Mouse (Mus musculus) forebrain, embryonic 11.5 days (tissue): ENCODE results near the gene B3gnt2. TPM values are rescaled to one million over a fixed set of nuclear protein-coding genes. Genes with fewer than 3 reads are reported as not detected.

Experiments used
- ATAC-seq: fragments of 200-750 bp; cut with Nextera tagmentation; replicated peaks from 2 replicates; pipeline ENCODE4 v1.8.0; 2017; ENCODE audit warnings: moderate TSS enrichment; ENCODE audit not compliant: low FRiP score
- DNase-seq: peaks from one replicate; pipeline ENCODE4 v3.0.0-alpha.2; 2017; ENCODE audit warnings: low spot score
- H3K27ac ChIP-seq: fragments of 300-500 bp; sonication (generic); 2 replicates; pipeline ENCODE4 v1.5.1; 2014; ENCODE audit warnings: low read depth, low read length
- H3K27me3 ChIP-seq: fragments of 300-500 bp; sonication (generic); 2 replicates; pipeline ENCODE4 v1.6.1; 2014; ENCODE audit warnings: mild to moderate bottlenecking, low read length, mixed read lengths; ENCODE audit not compliant: control insufficient read depth, insufficient read depth
- H3K36me3 ChIP-seq: fragments of 300-500 bp; sonication (generic); 2 replicates; pipeline ENCODE4 v1.6.1; 2014; ENCODE audit warnings: mild to moderate bottlenecking, low read length, moderate library complexity, mixed read lengths; ENCODE audit not compliant: control insufficient read depth, insufficient read depth
- H3K4me1 ChIP-seq: fragments of 300-500 bp; sonication (generic); replicated peaks from 2 replicates; pipeline ENCODE4 v1.6.1; 2014; ENCODE audit warnings: low read length, mixed read lengths; ENCODE audit not compliant: control insufficient read depth, insufficient read depth
- H3K4me2 ChIP-seq: fragments of 300-500 bp; sonication (generic); 2 replicates; pipeline ENCODE4 v1.6.1; 2014; ENCODE audit warnings: low read depth, mild to moderate bottlenecking, low read length, moderate library complexity, mixed read lengths; ENCODE audit not compliant: severe bottlenecking
- H3K4me3 ChIP-seq: fragments of 300-500 bp; sonication (generic); 2 replicates; pipeline ENCODE4 v1.5.1; 2014; ENCODE audit warnings: low read depth, low read length
- H3K9ac ChIP-seq: fragments of 300-500 bp; sonication (generic); 2 replicates; pipeline ENCODE4 v1.6.1; 2014; ENCODE audit warnings: low read length
- H3K9me3 ChIP-seq: fragments of 300-500 bp; sonication (generic); 2 replicates; pipeline ENCODE4 v1.6.1; 2016; ENCODE audit warnings: low read length, mixed read lengths; ENCODE audit not compliant: control insufficient read depth
- WGBS: fragments of 180-500 bp; shearing (Covaris S2); extraction: QIAGEN DNeasy Blood & Tissue Kit; methylation state at CpG from one replicate; pipeline ENCODE4 v1.1.7; 2014; 5-methylcytosine and 5-hydroxymethylcytosine counted together
- polyA plus RNA-seq: library from polyadenylated mRNA; unstranded; fragments of >200 nt; fragmentation: Nextera tagmentation; extraction: Ambion mirVana; gene quantifications from 2 replicates; pipeline ENCODE4 v1.2.1, GENCODE M21; 2014

Gene B3gnt2
- polyA plus RNA-seq, 1 experiment from 2014 or later: 2.4 TPM

- Histone ChIP-seq H3K9me3 (no peaks in the 10 kb centered on the region), H3K27me3 (no peaks in the 10 kb centered on the region), H3K27ac (no peak overlapping the region), H3K4me2 (no peak overlapping the region), H3K36me3 (no peaks in the 10 kb centered on the region), H3K4me1 (no peaks in the 10 kb centered on the region), H3K4me3 (no peak overlapping the region), H3K9ac (no peak overlapping the region)
- no peak for DNase-seq
- no peak for ATAC-seq
- 77% methylated on average over 4 of the region's 4 CpGs for WGBS
Measured at GRCm38 (mm10) chr11:22875279-22875678, 14.5 kb upstream of the B3gnt2 start.

GRCm38 (mm10) chr11:22874747-22875146, 14.0 kb upstream of the B3gnt2 start:
- Histone ChIP-seq H3K4me2 (no peak overlapping the region), H3K27me3 (no peaks in the 10 kb centered on the region), H3K4me3 (no peak overlapping the region), H3K4me1 (no peaks in the 10 kb centered on the region), H3K27ac (no peak overlapping the region), H3K9ac (no peak overlapping the region), H3K36me3 (no peaks in the 10 kb centered on the region), H3K9me3 (no peaks in the 10 kb centered on the region)
- no peak for ATAC-seq
- no peak for DNase-seq
- WGBS: 56% methylated on average over 6 of the region's 6 CpGs

GRCm38 (mm10) chr11:22873383-22873782, 12.6 kb upstream of the B3gnt2 start:
- H3K9me3 ChIP-seq: no peaks in the 10 kb centered on the region
- WGBS: 66% methylated on average over 4 of the region's 4 CpGs

GRCm38 (mm10) chr11:22872307-22872680, 11.5 kb upstream of the B3gnt2 start:
- H3K4me3 ChIP-seq: no peak overlapping the region
- H3K27ac ChIP-seq: no peak overlapping the region
- DNase-seq: no peak
- no peaks in the 10 kb centered on the region for H3K36me3 ChIP-seq
- no peak for ATAC-seq
- no peaks in the 10 kb centered on the region for H3K9me3 ChIP-seq
- H3K27me3 ChIP-seq: no peaks in the 10 kb centered on the region
- H3K4me1 ChIP-seq: no peaks in the 10 kb centered on the region
- no peak overlapping the region for H3K9ac ChIP-seq
- WGBS: 61% methylated on average over 4 of the region's 4 CpGs
- H3K4me2 ChIP-seq: no peak overlapping the region

More at GRCm38 (mm10) chr11:22873383-22873782, 12.6 kb upstream of the B3gnt2 start:
- Histone ChIP-seq H3K4me1 (no peaks in the 10 kb centered on the region), H3K4me3 (no peak overlapping the region), H3K4me2 (no peak overlapping the region), H3K36me3 (no peaks in the 10 kb centered on the region), H3K9ac (no peak overlapping the region), H3K27me3 (no peaks in the 10 kb centered on the region), H3K27ac (no peak overlapping the region)
- ATAC-seq (no peak), DNase-seq (no peak)

GRCm38 (mm10) chr11:22871628-22872306, 11.0 kb upstream of the B3gnt2 start:
- Histone ChIP-seq H3K27me3 (no peaks in the 10 kb centered on the region), H3K9ac (no peak overlapping the region)
- no peak for ATAC-seq

GRCm38 (mm10) chr11:22868582-22868981, 7.8 kb upstream of the B3gnt2 start:
- 91% methylated on average over 8 of the region's 8 CpGs for WGBS
- Histone ChIP-seq H3K9ac (no peak overlapping the region), H3K4me2 (no peak overlapping the region), H3K36me3 (no peaks in the 10 kb centered on the region), H3K4me1 (peaks cover 10% of the 10 kb centered on the region; the same call in 1 of the 2 replicates), H3K27me3 (no peaks in the 10 kb centered on the region), H3K9me3 (no peaks in the 10 kb centered on the region), H3K27ac (no peak overlapping the region), H3K4me3 (no peak overlapping the region)
- ATAC-seq (no peak), DNase-seq (no peak)

More at GRCm38 (mm10) chr11:22871628-22872306, 11.0 kb upstream of the B3gnt2 start:
- H3K27ac ChIP-seq: no peak overlapping the region
- H3K4me1 ChIP-seq: no peaks in the 10 kb centered on the region
- no peak overlapping the region for H3K4me3 ChIP-seq
- DNase-seq: no peak
- 67% methylated on average over 7 of the region's 7 CpGs for WGBS
- no peaks in the 10 kb centered on the region for H3K36me3 ChIP-seq
- H3K4me2 ChIP-seq: no peak overlapping the region
- no peaks in the 10 kb centered on the region for H3K9me3 ChIP-seq

GRCm38 (mm10) chr11:22867691-22868090, 6.9 kb upstream of the B3gnt2 start:
- DNase-seq (no peak), ATAC-seq (no peak)
- WGBS: 90% methylated on average over 5 of the region's 5 CpGs
- Histone ChIP-seq H3K9ac (no peak overlapping the region), H3K9me3 (no peaks in the 10 kb centered on the region), H3K4me1 (peaks cover 12% of the 10 kb centered on the region; the same call in 1 of the 2 replicates), H3K27me3 (no peaks in the 10 kb centered on the region), H3K36me3 (no peaks in the 10 kb centered on the region), H3K4me3 (no peak overlapping the region), H3K27ac (no peak overlapping the region), H3K4me2 (no peak overlapping the region)

- no peak overlapping the region for H3K9ac ChIP-seq
- H3K4me2 ChIP-seq: no peak overlapping the region
- no peak for DNase-seq
- no peak overlapping the region for H3K27ac ChIP-seq
- peaks cover 13% of the 10 kb centered on the region for H3K27me3 ChIP-seq
- no peak overlapping the region for H3K4me3 ChIP-seq
- H3K9me3 ChIP-seq: no peaks in the 10 kb centered on the region
- ATAC-seq: no peak
- no peaks in the 10 kb centered on the region for H3K36me3 ChIP-seq
- H3K4me1 ChIP-seq: peaks cover 12% of the 10 kb centered on the region; the same call in 1 of the 2 replicates
- 87% methylated on average over 7 of the region's 7 CpGs for WGBS
Measured at GRCm38 (mm10) chr11:22865635-22866246, 5.0 kb upstream of the B3gnt2 start.
